Mouse (Mus musculus): ENCODE results near the gene Snx32. TPM values are rescaled to one million over a fixed set of nuclear protein-coding genes. Genes with fewer than 3 reads are reported as not detected.

Gene Snx32
- polyA plus RNA-seq (2014; fragmentation: Nextera tagmentation; extraction: Ambion mirVana): 7.0 and 8.3 TPM in 2 replicates

GRCm38 (mm10) chr19:5510031-5511026, at the start of gene Snx32:
Gene Snx32, minus strand, starts transcription at chr19:5510538.
- H3K27ac ChIP-seq (ENCODE audit: low read depth, low read length): peak within 1 kb of the TSS; percentile 44
- no peaks in the 10 kb centered on the region for H3K36me3 ChIP-seq (ENCODE audit: control insufficient read depth, insufficient read depth, low read length)
- H3K9me3 ChIP-seq (ENCODE audit: control insufficient read depth, low read length): no peaks in the 10 kb centered on the region
- WGBS: 3% methylated on average over 46 of the region's 47 CpGs
- H3K27me3 ChIP-seq (replicated peaks; ENCODE audit: control insufficient read depth, insufficient read depth, low read length): no peaks in the 10 kb centered on the region
- peaks cover 15% of the 10 kb centered on the region for H3K4me1 ChIP-seq (replicated peaks; ENCODE audit: control insufficient read depth, insufficient read depth, low read length)
- peak within 1 kb of the TSS; percentile 65 for H3K4me3 ChIP-seq (ENCODE audit: low read depth, low read length)
- H3K4me2 ChIP-seq: peak within 1 kb of the TSS; percentile 93
- DNase-seq (ENCODE audit: low spot score): peak; percentile 92
- peak; percentile 99 for ATAC-seq (replicated peaks; ENCODE audit: low FRiP score)
- peak within 1 kb of the TSS; percentile 73 for H3K9ac ChIP-seq (ENCODE audit: low read depth, low read length)

- no peaks in the 10 kb centered on the region for H3K36me3 ChIP-seq (ENCODE audit: control insufficient read depth, insufficient read depth, low read length)
- H3K4me1 ChIP-seq (replicated peaks; ENCODE audit: control insufficient read depth, insufficient read depth, low read length): peaks cover 14% of the 10 kb centered on the region
- no peak for DNase-seq (ENCODE audit: low spot score)
- 2% methylated on average over 69 of the region's 69 CpGs for WGBS
- ATAC-seq (replicated peaks; ENCODE audit: low FRiP score): no peak
- peak overlapping the region; percentile 43 for H3K4me3 ChIP-seq (ENCODE audit: low read depth, low read length)
- H3K27me3 ChIP-seq (replicated peaks; ENCODE audit: control insufficient read depth, insufficient read depth, low read length): peaks cover 95% of the 10 kb centered on the region
- H3K9me3 ChIP-seq (ENCODE audit: control insufficient read depth, low read length): no peaks in the 10 kb centered on the region
- peak overlapping the region; percentile 71 for H3K4me2 ChIP-seq
- no peak overlapping the region for H3K9ac ChIP-seq (ENCODE audit: low read depth, low read length)
- no peak overlapping the region for H3K27ac ChIP-seq (ENCODE audit: low read depth, low read length)
Observed at GRCm38 (mm10) chr19:5559631-5560456, 49.5 kb upstream of the Snx32 start.

- Histone ChIP-seq H3K36me3 (ENCODE audit: control insufficient read depth, insufficient read depth, low read length) (no peaks in the 10 kb centered on the region), H3K9ac (ENCODE audit: low read depth, low read length) (no peak overlapping the region), H3K4me1 (replicated peaks; ENCODE audit: control insufficient read depth, insufficient read depth, low read length) (peaks cover 14% of the 10 kb centered on the region), H3K9me3 (ENCODE audit: control insufficient read depth, low read length) (no peaks in the 10 kb centered on the region), H3K27ac (ENCODE audit: low read depth, low read length) (no peak overlapping the region), H3K27me3 (replicated peaks; ENCODE audit: control insufficient read depth, insufficient read depth, low read length) (peaks cover 89% of the 10 kb centered on the region), H3K4me3 (ENCODE audit: low read depth, low read length) (no peak overlapping the region), H3K4me2 (no peak overlapping the region)
- 18% methylated on average over 8 of the region's 8 CpGs for WGBS
- ATAC-seq (replicated peaks; ENCODE audit: low FRiP score) (no peak), DNase-seq (ENCODE audit: low spot score) (no peak)
Observed at GRCm38 (mm10) chr19:5559229-5559628, 48.9 kb upstream of the Snx32 start.

- no peak overlapping the region for H3K4me3 ChIP-seq (ENCODE audit: low read depth, low read length)
- 55% methylated on average over 8 of the region's 8 CpGs for WGBS
Observed at GRCm38 (mm10) chr19:5558770-5559169, 48.4 kb upstream of the Snx32 start.

GRCm38 (mm10) chr19:5558169-5558568, 47.8 kb upstream of the Snx32 start:
- ATAC-seq (replicated peaks; ENCODE audit: low FRiP score) (no peak), DNase-seq (ENCODE audit: low spot score) (no peak)
- Histone ChIP-seq H3K4me2 (no peak overlapping the region), H3K36me3 (ENCODE audit: control insufficient read depth, insufficient read depth, low read length) (no peaks in the 10 kb centered on the region), H3K4me1 (replicated peaks; ENCODE audit: control insufficient read depth, insufficient read depth, low read length) (peaks cover 14% of the 10 kb centered on the region), H3K27me3 (replicated peaks; ENCODE audit: control insufficient read depth, insufficient read depth, low read length) (peaks cover 81% of the 10 kb centered on the region), H3K9me3 (ENCODE audit: control insufficient read depth, low read length) (no peaks in the 10 kb centered on the region), H3K9ac (ENCODE audit: low read depth, low read length) (no peak overlapping the region), H3K4me3 (ENCODE audit: low read depth, low read length) (no peak overlapping the region), H3K27ac (ENCODE audit: low read depth, low read length) (no peak overlapping the region)
- 55% methylated on average over 7 of the region's 7 CpGs for WGBS

More at GRCm38 (mm10) chr19:5558770-5559169, 48.4 kb upstream of the Snx32 start:
- Histone ChIP-seq H3K4me1 (replicated peaks; ENCODE audit: control insufficient read depth, insufficient read depth, low read length) (peaks cover 14% of the 10 kb centered on the region), H3K27me3 (replicated peaks; ENCODE audit: control insufficient read depth, insufficient read depth, low read length) (peaks cover 85% of the 10 kb centered on the region), H3K9me3 (ENCODE audit: control insufficient read depth, low read length) (no peaks in the 10 kb centered on the region), H3K4me2 (no peak overlapping the region), H3K36me3 (ENCODE audit: control insufficient read depth, insufficient read depth, low read length) (no peaks in the 10 kb centered on the region), H3K27ac (ENCODE audit: low read depth, low read length) (no peak overlapping the region), H3K9ac (ENCODE audit: low read depth, low read length) (no peak overlapping the region)
- DNase-seq (ENCODE audit: low spot score) (no peak), ATAC-seq (replicated peaks; ENCODE audit: low FRiP score) (no peak)

GRCm38 (mm10) chr19:5554212-5554611, 43.9 kb upstream of the Snx32 start:
- H3K36me3 ChIP-seq (ENCODE audit: control insufficient read depth, insufficient read depth, low read length): no peaks in the 10 kb centered on the region
- no peak overlapping the region for H3K9ac ChIP-seq (ENCODE audit: low read depth, low read length)
- no peak overlapping the region for H3K4me3 ChIP-seq (ENCODE audit: low read depth, low read length)
- DNase-seq (ENCODE audit: low spot score) (no peak), ATAC-seq (replicated peaks; ENCODE audit: low FRiP score) (no peak)
- H3K4me2 ChIP-seq: no peak overlapping the region
- WGBS: 78% methylated on average over 14 of the region's 14 CpGs
- peaks cover 45% of the 10 kb centered on the region for H3K27me3 ChIP-seq (replicated peaks; ENCODE audit: control insufficient read depth, insufficient read depth, low read length)
- no peaks in the 10 kb centered on the region for H3K9me3 ChIP-seq (ENCODE audit: control insufficient read depth, low read length)
- 0 out of 2 replicates have a peak, but pooled peaks cover 4% of the 10 kb centered on the region for H3K4me1 ChIP-seq (replicated peaks; ENCODE audit: control insufficient read depth, insufficient read depth, low read length)
- no peak overlapping the region for H3K27ac ChIP-seq (ENCODE audit: low read depth, low read length)

- H3K4me1 ChIP-seq (replicated peaks; ENCODE audit: control insufficient read depth, insufficient read depth, low read length): 0 out of 2 replicates have a peak, but pooled peaks cover 4% of the 10 kb centered on the region
- H3K27ac ChIP-seq (ENCODE audit: low read depth, low read length): no peak overlapping the region
- H3K36me3 ChIP-seq (ENCODE audit: control insufficient read depth, insufficient read depth, low read length): no peaks in the 10 kb centered on the region
- 58% methylated on average over 8 of the region's 8 CpGs for WGBS
- no peak for DNase-seq (ENCODE audit: low spot score)
- no peak for ATAC-seq (replicated peaks; ENCODE audit: low FRiP score)
- no peak overlapping the region for H3K9ac ChIP-seq (ENCODE audit: low read depth, low read length)
- H3K9me3 ChIP-seq (ENCODE audit: control insufficient read depth, low read length): no peaks in the 10 kb centered on the region
- no peak overlapping the region for H3K4me2 ChIP-seq
- no peak overlapping the region for H3K4me3 ChIP-seq (ENCODE audit: low read depth, low read length)
- H3K27me3 ChIP-seq (replicated peaks; ENCODE audit: control insufficient read depth, insufficient read depth, low read length): peaks cover 41% of the 10 kb centered on the region
Observed at GRCm38 (mm10) chr19:5553802-5554201, 43.5 kb upstream of the Snx32 start.

GRCm38 (mm10) chr19:5547471-5548056, 37.2 kb upstream of the Snx32 start:
- WGBS: 69% methylated on average over 4 of the region's 4 CpGs
- Histone ChIP-seq H3K27me3 (replicated peaks; ENCODE audit: control insufficient read depth, insufficient read depth, low read length) (0 out of 2 replicates have a peak, but pooled peaks cover 3% of the 10 kb centered on the region), H3K27ac (ENCODE audit: low read depth, low read length) (no peak overlapping the region), H3K4me1 (replicated peaks; ENCODE audit: control insufficient read depth, insufficient read depth, low read length) (no peaks in the 10 kb centered on the region), H3K36me3 (ENCODE audit: control insufficient read depth, insufficient read depth, low read length) (no peaks in the 10 kb centered on the region), H3K4me3 (ENCODE audit: low read depth, low read length) (no peak overlapping the region), H3K4me2 (no peak overlapping the region), H3K9ac (ENCODE audit: low read depth, low read length) (no peak overlapping the region), H3K9me3 (ENCODE audit: control insufficient read depth, low read length) (no peaks in the 10 kb centered on the region)
- DNase-seq (ENCODE audit: low spot score): no peak
- no peak for ATAC-seq (replicated peaks; ENCODE audit: low FRiP score)

Measured in liver, embryonic 11.5 days (tissue).